11 mouse cellular contexts compared by ENCODE assay signal in the genomic region with DNA sequence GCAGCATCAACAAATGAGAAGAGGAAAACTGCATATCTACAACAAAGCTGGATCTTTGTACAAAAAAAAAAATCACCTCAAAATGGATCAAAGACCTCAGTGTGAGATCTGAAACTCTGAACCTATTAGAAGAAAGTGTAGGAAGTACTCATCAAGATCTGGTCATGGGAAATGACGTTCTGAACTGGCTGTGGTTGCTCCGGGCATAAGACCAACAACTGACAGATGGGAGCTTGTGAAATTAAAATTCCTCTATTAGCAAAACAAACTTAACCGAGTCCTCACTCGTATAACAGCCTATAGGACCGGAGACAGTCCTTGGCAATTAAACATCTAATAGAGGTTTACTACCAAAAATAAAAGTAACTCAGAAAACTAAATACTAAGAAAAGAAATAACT.
DNase-seq lines count a peak whose midpoint lies in the region; ATAC-seq and TF ChIP-seq lines count a peak whose summit lies in the region.
"Had no signal": no experiment of that assay in that cellular context is flagged by ENCODE, and none has a peak within 500 bp of the region (broad histone marks: within the 10 kb centered on the region; RNA-seq: fewer than 3 reads in every experiment).

No protein-coding gene starts in this region.

- H3K4me1 ChIP-seq in embryonic facial prominence, embryonic 14.5 days (ENCODE audit: control insufficient read depth, insufficient read depth, low read length), result no peaks in the 10 kb centered on the region; the same call in none of the 2 replicates
- no peaks in the 10 kb centered on the region for H3K4me1 ChIP-seq in embryonic facial prominence, embryonic 10.5 days
- H3K4me1 ChIP-seq in stomach, embryonic 16.5 days (ENCODE audit: control insufficient read depth, insufficient read depth, low read length), result peaks cover 3% of the 10 kb centered on the region; the same call in 1 of the 2 replicates
- H3K4me1 ChIP-seq in stomach, postnatal 0 days (replicated peaks; ENCODE audit: control insufficient read depth, insufficient read depth), result no peaks in the 10 kb centered on the region

- no peaks in the 10 kb centered on the region for H3K9me3 ChIP-seq in embryonic facial prominence, embryonic 14.5 days (ENCODE audit: control insufficient read depth, low read length)
- no peaks in the 10 kb centered on the region for H3K9me3 ChIP-seq in embryonic facial prominence, embryonic 10.5 days
- H3K9me3 ChIP-seq in stomach, embryonic 16.5 days (replicated peaks; ENCODE audit: control insufficient read depth, low read length), result no peaks in the 10 kb centered on the region
- no peaks in the 10 kb centered on the region for H3K9me3 ChIP-seq in stomach, postnatal 0 days (ENCODE audit: control insufficient read depth, low read length)
- H3K9me3 ChIP-seq: embryonic facial prominence, embryonic 13.5 days had no signal

- H3K27ac ChIP-seq in embryonic facial prominence, embryonic 14.5 days (replicated peaks; ENCODE audit: low read depth, low read length), result no peak overlapping the region
- H3K27ac ChIP-seq in embryonic facial prominence, embryonic 10.5 days (replicated peaks), result no peak overlapping the region
- H3K27ac ChIP-seq in stomach, embryonic 16.5 days (ENCODE audit: low read length), result peak overlapping the region; percentile 67; the same call in 1 of the 2 replicates
- H3K27ac ChIP-seq in stomach, postnatal 0 days (replicated peaks), result no peak overlapping the region
- H3K27ac ChIP-seq: embryonic facial prominence, embryonic 13.5 days; macrophage had no signal

- no peak for ATAC-seq in embryonic facial prominence, embryonic 14.5 days (ENCODE audit: low read depth)
- no peak for ATAC-seq in stomach, embryonic 16.5 days (ENCODE audit: insufficient read depth, low FRiP score)
- no peak for ATAC-seq in stomach, postnatal 0 days (ENCODE audit: low FRiP score, low TSS enrichment)

- no peak overlapping the region for H3K4me2 ChIP-seq in embryonic facial prominence, embryonic 14.5 days (ENCODE audit: low read depth, low read length)
- no peak overlapping the region for H3K4me2 ChIP-seq in stomach, embryonic 16.5 days (ENCODE audit: low read depth, low read length)
- no peak overlapping the region for H3K4me2 ChIP-seq in stomach, postnatal 0 days (replicated peaks; ENCODE audit: low read depth)
- H3K4me2 ChIP-seq: embryonic facial prominence, embryonic 13.5 days had no signal

- no peak for TF ChIP-seq EP300 in stomach, postnatal 0 days (optimal IDR thresholded peaks at IDR 0.05)

- no peak for TF ChIP-seq CTCF in stomach, postnatal 0 days (IDR thresholded peaks at IDR 0.05; ENCODE audit: low read depth)

- H3K36me3 ChIP-seq in embryonic facial prominence, embryonic 14.5 days (ENCODE audit: control insufficient read depth, insufficient read depth, low read length), result no peaks in the 10 kb centered on the region
- H3K36me3 ChIP-seq in embryonic facial prominence, embryonic 10.5 days (replicated peaks), result no peaks in the 10 kb centered on the region
- no peaks in the 10 kb centered on the region for H3K36me3 ChIP-seq in stomach, embryonic 16.5 days (ENCODE audit: control insufficient read depth, insufficient read depth, low read length)
- no peaks in the 10 kb centered on the region for H3K36me3 ChIP-seq in stomach, postnatal 0 days (ENCODE audit: control insufficient read depth, insufficient read depth, low read length)
- H3K36me3 ChIP-seq: embryonic facial prominence, embryonic 13.5 days had no signal

- H3K27me3 ChIP-seq in embryonic facial prominence, embryonic 14.5 days (replicated peaks; ENCODE audit: control insufficient read depth, insufficient read depth, low read length), result no peaks in the 10 kb centered on the region
- H3K27me3 ChIP-seq in embryonic facial prominence, embryonic 10.5 days (replicated peaks; ENCODE audit: low read depth, poor library complexity, severe bottlenecking), result no peaks in the 10 kb centered on the region
- no peaks in the 10 kb centered on the region for H3K27me3 ChIP-seq in stomach, embryonic 16.5 days (ENCODE audit: control insufficient read depth, insufficient read depth, low read length)
- H3K27me3 ChIP-seq in stomach, postnatal 0 days (ENCODE audit: control insufficient read depth, insufficient read depth, low read length), result no peaks in the 10 kb centered on the region
- H3K27me3 ChIP-seq: embryonic facial prominence, embryonic 13.5 days had no signal

- intact Hi-C loops in heart, postnatal 25 days (cut with DNase I), result no loop called here

- 37% methylated on average over 5 of the region's 5 CpGs for WGBS in embryonic facial prominence, embryonic 14.5 days
- 59% methylated on average over 5 of the region's 5 CpGs for WGBS in embryonic facial prominence, embryonic 10.5 days
- WGBS in stomach, embryonic 16.5 days, result 52% methylated on average over 5 of the region's 5 CpGs
- 34% methylated on average over 5 of the region's 5 CpGs for WGBS in stomach, postnatal 0 days

- H3K9ac ChIP-seq in embryonic facial prominence, embryonic 14.5 days (ENCODE audit: low read depth, low read length), result no peak overlapping the region
- no peak overlapping the region for H3K9ac ChIP-seq in stomach, embryonic 16.5 days (ENCODE audit: low read length)
- H3K9ac ChIP-seq in stomach, postnatal 0 days (ENCODE audit: low read length), result no peak overlapping the region
- H3K9ac ChIP-seq: embryonic facial prominence, embryonic 13.5 days had no signal

- H3K4me3 ChIP-seq in embryonic facial prominence, embryonic 14.5 days (ENCODE audit: low read depth, low read length), result no peak overlapping the region
- no peak overlapping the region for H3K4me3 ChIP-seq in embryonic facial prominence, embryonic 10.5 days
- no peak overlapping the region for H3K4me3 ChIP-seq in stomach, embryonic 16.5 days (replicated peaks; ENCODE audit: low read length)
- no peak overlapping the region for H3K4me3 ChIP-seq in stomach, postnatal 0 days (ENCODE audit: low read depth, low read length)
- H3K4me3 ChIP-seq: embryonic facial prominence, embryonic 13.5 days had no signal

- DNase-seq in embryonic facial prominence, embryonic 14.5 days (ENCODE audit: low spot score), result peak; percentile 34
- no peak for DNase-seq in embryonic facial prominence, embryonic 10.5 days (ENCODE audit: low spot score)
- no peak for DNase-seq in stomach, postnatal 0 days (ENCODE audit: low spot score)
- DNase-seq in heart, postnatal 25 days (ENCODE audit: low spot score), result peak; percentile 5
- DNase-seq in adrenal gland, adult 2 months, result no peak
- DNase-seq in neural tube, embryonic 10.5 days (ENCODE audit: extremely low spot score, low spot score), result no peak
- no peak for DNase-seq in yolk sac, embryonic 10.5 days (ENCODE audit: low spot score)
- DNase-seq: thymus, postnatal 25 days had no signal

Comparison
In these comparisons a context has a peak if more than half of its experiments do, and no peak if none do; other contexts are left out.
1. DNase-seq: peak in embryonic facial prominence, embryonic 14.5 days (single experiment) and heart, postnatal 25 days (single experiment); none in embryonic facial prominence, embryonic 10.5 days (single experiment), stomach, postnatal 0 days (single experiment), adrenal gland, adult 2 months (single experiment), neural tube, embryonic 10.5 days (single experiment) and yolk sac, embryonic 10.5 days (single experiment).